Mouse (Mus musculus) intestine, embryonic 15.5 days (tissue): Measurements from ENCODE around the gene Rimbp3. TPM values are rescaled to one million over a fixed set of nuclear protein-coding genes. Genes with fewer than 3 reads are reported as not detected.
"Not testable (repeated sequence)": the region's sequence is repeated elsewhere in the genome, so short reads cannot be mapped to it uniquely, and the experiment has no call there.

Experiments used
- ATAC-seq: fragments of 200-750 bp; cut with Nextera tagmentation; 2 replicates; pipeline ENCODE4 v1.8.0; 2017; ENCODE audit warnings: moderate TSS enrichment, moderate library complexity
- H3K27ac ChIP-seq: fragments of 300-500 bp; sonication (generic); 2 replicates; pipeline ENCODE4 v1.5.1; 2015; ENCODE audit warnings: mild to moderate bottlenecking, inconsistent platforms
- H3K27me3 ChIP-seq: fragments of 300-500 bp; sonication (generic); replicated peaks from 2 replicates; pipeline ENCODE4 v1.6.1; 2015; ENCODE audit warnings: inconsistent platforms
- H3K36me3 ChIP-seq: fragments of 300-500 bp; sonication (generic); 2 replicates; pipeline ENCODE4 v1.6.1; 2015; ENCODE audit warnings: inconsistent platforms
- H3K4me1 ChIP-seq: fragments of 300-500 bp; sonication (generic); replicated peaks from 2 replicates; pipeline ENCODE4 v1.6.1; 2015; ENCODE audit warnings: inconsistent platforms
- H3K4me2 ChIP-seq: fragments of 300-500 bp; sonication (generic); replicated peaks from 2 replicates; pipeline ENCODE4 v1.6.1; 2015; ENCODE audit warnings: mild to moderate bottlenecking, inconsistent platforms
- H3K4me3 ChIP-seq: fragments of 300-500 bp; sonication (generic); replicated peaks from 2 replicates; pipeline ENCODE4 v1.5.1; 2015; ENCODE audit warnings: inconsistent platforms
- H3K9ac ChIP-seq: fragments of 300-500 bp; sonication (generic); 2 replicates; pipeline ENCODE4 v1.6.1; 2015; ENCODE audit warnings: inconsistent platforms
- H3K9me3 ChIP-seq: fragments of 300-500 bp; sonication (generic); 2 replicates; pipeline ENCODE4 v1.6.1; 2016; ENCODE audit warnings: inconsistent platforms
- WGBS: fragments of 180-500 bp; shearing (Covaris S2); methylation state at CpG from one replicate; pipeline ENCODE4 v1.1.7; 2015; 5-methylcytosine and 5-hydroxymethylcytosine counted together
- polyA plus RNA-seq: library from polyadenylated mRNA; unstranded; fragments of >200 nt; fragmentation: Nextera tagmentation; extraction: Ambion mirVana; gene quantifications from 2 replicates; pipeline ENCODE4 v1.2.1, GENCODE M21; 2015

Rimbp3 gene
- polyA plus RNA-seq, 1 experiment from 2014 or later = 0.67 TPM

GRCm38 (mm10) chr16:17225584-17225983 is 17.2 kb downstream of the Rimbp3 start:
- Histone ChIP-seq H3K4me1 (0 out of 2 replicates have a peak, but pooled peaks cover 3% of the 10 kb centered on the region), H3K9ac (no peak overlapping the region), H3K9me3 (no peaks in the 10 kb centered on the region), H3K27ac (no peak overlapping the region), H3K36me3 (no peaks in the 10 kb centered on the region), H3K4me2 (no peak overlapping the region), H3K27me3 (no peaks in the 10 kb centered on the region), H3K4me3 (no peak overlapping the region)
- ATAC-seq = peak; percentile 70
- WGBS = 74% methylated on average over 5 of the region's 5 CpGs

- H3K4me3 ChIP-seq = no peak overlapping the region
- no peak overlapping the region for H3K27ac ChIP-seq
- H3K27me3 ChIP-seq = no peaks in the 10 kb centered on the region
- H3K4me1 ChIP-seq = 0 out of 2 replicates have a peak, but pooled peaks cover 3% of the 10 kb centered on the region
- H3K9ac ChIP-seq = no peak overlapping the region
- H3K9me3 ChIP-seq = no peaks in the 10 kb centered on the region
- ATAC-seq = no peak
- no peaks in the 10 kb centered on the region for H3K36me3 ChIP-seq
- no peak overlapping the region for H3K4me2 ChIP-seq
These were observed 18.1 kb downstream of the Rimbp3 start for GRCm38 (mm10) chr16:17226496-17226895.

DNA sequence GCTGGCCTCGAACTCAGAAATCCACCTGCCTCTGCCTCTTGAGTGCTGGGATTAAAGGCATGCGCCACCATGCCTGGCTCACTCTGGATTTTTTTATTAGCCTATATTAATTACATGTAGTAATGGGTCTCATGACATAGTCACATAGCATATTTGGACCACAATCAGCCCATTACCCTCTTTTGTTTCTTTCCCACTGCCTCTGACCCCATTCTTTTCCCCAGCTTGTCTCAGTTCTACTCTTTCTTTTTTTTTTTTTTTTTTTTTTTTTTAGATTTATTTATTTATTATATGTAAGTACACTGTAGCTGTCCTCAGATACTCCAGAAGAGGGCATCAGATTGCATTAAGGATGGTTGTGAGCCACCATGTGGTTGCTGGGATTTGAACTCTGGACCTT is 23.1 kb downstream of the Rimbp3 start:
- 85% methylated on average over 2 of the region's 2 CpGs for WGBS

GRCm38 (mm10) chr16:17232794-17233701 is 24.6 kb downstream of the Rimbp3 start, which contains the start of gene Hic2:
Gene Hic2, plus strand, starts transcription at chr16:17233572.
- Histone ChIP-seq H3K36me3 (no peaks in the 10 kb centered on the region), H3K27ac (peak within 1 kb of the TSS; percentile 94), H3K9me3 (no peaks in the 10 kb centered on the region), H3K4me1 (peaks cover 35% of the 10 kb centered on the region), H3K4me3 (peak within 1 kb of the TSS; percentile 95), H3K9ac (peak within 1 kb of the TSS; percentile 92), H3K4me2 (peak within 1 kb of the TSS; percentile 95), H3K27me3 (no peaks in the 10 kb centered on the region)
- peak; percentile 98 for ATAC-seq
- 1% methylated on average over 59 of the region's 59 CpGs for WGBS

More for the DNA sequence above, 23.1 kb downstream of the Rimbp3 start:
- ATAC-seq, H3K27ac ChIP-seq, H3K9me3 ChIP-seq, H3K27me3 ChIP-seq, H3K9ac ChIP-seq, H3K4me2 ChIP-seq, H3K4me3 ChIP-seq, H3K36me3 ChIP-seq: not testable (repeated sequence)
- H3K4me1 ChIP-seq = peaks cover 28% of the 10 kb centered on the region

DNA sequence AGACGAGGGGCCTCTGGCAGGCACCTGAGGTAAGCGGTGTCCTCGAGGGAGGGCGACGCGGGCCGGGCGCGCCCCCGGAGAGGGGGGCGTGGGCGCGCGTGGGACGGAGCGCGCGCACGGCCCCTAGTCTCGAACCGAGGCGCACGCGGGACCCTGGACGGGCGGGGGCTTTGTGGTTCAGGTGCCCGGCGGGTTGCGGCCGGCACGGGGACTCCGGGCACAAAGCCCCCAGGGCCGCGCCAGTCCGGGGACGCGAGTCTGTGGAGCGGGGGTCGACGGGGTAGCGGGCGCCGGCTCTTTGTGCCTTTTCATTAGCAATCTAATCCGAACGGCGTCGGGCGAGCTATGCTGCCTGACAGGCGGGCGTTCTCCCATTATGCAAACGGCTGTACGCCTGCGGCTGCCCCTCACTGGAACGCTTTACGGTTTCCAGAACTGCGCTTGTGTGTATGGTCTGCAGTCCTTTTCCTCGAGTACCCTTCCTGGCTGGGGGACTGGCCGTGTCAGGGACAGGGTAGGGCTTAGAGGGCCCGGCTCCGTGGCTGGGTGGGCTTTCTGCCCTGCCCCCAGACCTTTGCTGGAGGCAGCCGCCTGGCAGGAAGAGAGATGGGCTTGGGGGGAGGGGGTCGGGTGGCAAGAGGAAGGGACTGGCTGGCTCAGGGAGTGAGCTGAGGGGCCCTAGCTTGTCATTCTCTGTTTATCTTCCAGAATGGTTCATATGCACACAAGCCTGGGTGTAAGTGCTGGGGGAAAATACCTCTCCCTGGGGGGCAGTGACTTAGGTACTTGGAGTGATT is 25.5 kb downstream of the Rimbp3 start:
- H3K9me3 ChIP-seq = no peaks in the 10 kb centered on the region
- ATAC-seq = peak; percentile 42

DNA sequence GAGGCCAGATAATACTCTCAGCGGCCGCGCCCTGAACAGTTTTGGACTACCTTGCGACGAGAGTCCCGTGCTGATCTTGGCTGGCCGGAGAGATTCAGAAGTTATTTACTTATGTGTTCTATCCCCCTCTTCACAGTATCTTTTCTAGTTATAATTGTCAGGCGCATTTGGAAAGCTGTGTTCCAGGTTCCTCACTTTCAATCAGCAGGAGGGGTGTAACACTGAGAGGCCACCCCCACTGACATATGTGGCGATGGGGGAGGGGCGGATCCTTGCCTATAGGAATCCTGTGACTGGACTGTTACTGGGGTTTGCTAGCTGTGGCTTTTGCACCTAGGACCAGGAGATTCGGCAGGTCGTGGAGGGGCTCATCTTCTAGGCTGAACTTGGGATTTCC is 26.1 kb downstream of the Rimbp3 start:
- Histone ChIP-seq H3K4me1 (peaks cover 47% of the 10 kb centered on the region), H3K36me3 (no peaks in the 10 kb centered on the region), H3K9ac (peak overlapping the region; percentile 92), H3K27ac (peak overlapping the region; percentile 94), H3K4me3 (peak overlapping the region; percentile 95), H3K4me2 (peak overlapping the region; percentile 95), H3K27me3 (no peaks in the 10 kb centered on the region), H3K9me3 (no peaks in the 10 kb centered on the region)
- 2% methylated on average over 12 of the region's 12 CpGs for WGBS
- 0 out of 2 replicates have a peak, but pooled peaks have one; percentile 18 for ATAC-seq

More for the DNA sequence above, 25.5 kb downstream of the Rimbp3 start:
- Histone ChIP-seq H3K27me3 (no peaks in the 10 kb centered on the region), H3K27ac (peak overlapping the region; percentile 94), H3K4me1 (peaks cover 41% of the 10 kb centered on the region), H3K4me2 (peak overlapping the region; percentile 95), H3K4me3 (peak overlapping the region; percentile 95), H3K9ac (peak overlapping the region; percentile 92), H3K36me3 (no peaks in the 10 kb centered on the region)
- under 1% methylated on average over 62 of the region's 62 CpGs for WGBS

DNA sequence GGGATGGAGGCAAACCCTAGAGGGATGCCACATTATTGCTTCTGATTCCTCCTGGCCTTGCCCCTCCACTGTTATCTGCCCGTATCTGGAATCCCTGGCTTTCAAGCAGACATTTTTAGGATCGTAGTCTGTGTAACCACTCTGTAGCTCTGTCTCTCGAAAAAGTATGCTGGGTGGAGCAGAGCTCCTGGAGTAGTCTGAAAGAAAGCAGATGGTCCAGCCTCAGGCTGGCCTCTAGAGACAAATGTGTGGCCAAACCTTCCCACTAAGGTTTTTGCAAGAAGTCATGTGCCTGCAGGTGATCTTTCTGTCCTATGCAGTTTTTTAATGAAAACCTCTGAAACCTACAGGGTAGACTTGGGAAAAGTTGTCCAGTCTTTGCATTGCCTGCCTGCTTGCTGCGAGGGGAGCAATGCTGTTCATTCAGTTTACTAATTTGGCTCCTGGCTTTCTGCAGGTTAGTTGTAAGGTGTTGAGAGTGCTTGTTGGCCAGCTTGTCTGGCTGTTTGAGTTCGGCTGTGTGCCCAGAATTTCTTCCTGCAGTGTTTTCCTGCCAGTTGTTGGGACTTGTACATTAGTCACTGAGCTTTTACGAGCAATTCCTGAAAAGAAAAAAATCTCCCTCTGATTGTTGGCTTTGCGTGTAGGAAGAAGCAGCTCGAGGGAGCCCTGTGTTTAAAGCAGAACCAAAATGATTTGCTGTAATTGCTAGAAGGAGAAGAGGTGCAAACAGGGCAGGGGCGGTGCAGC is 26.7 kb downstream of the Rimbp3 start:
- WGBS = 18% methylated on average over 9 of the region's 9 CpGs
- Histone ChIP-seq H3K36me3 (no peaks in the 10 kb centered on the region), H3K4me3 (peak overlapping the region; percentile 95), H3K27ac (peak overlapping the region; percentile 94), H3K27me3 (no peaks in the 10 kb centered on the region), H3K4me1 (peaks cover 52% of the 10 kb centered on the region), H3K4me2 (peak overlapping the region; percentile 95), H3K9me3 (no peaks in the 10 kb centered on the region), H3K9ac (peak overlapping the region; percentile 92)
- ATAC-seq = no peak

- 61% methylated on average over 3 of the region's 3 CpGs for WGBS
- H3K4me1 ChIP-seq = peaks cover 57% of the 10 kb centered on the region
These were observed 29.2 kb downstream of the Rimbp3 start for GRCm38 (mm10) chr16:17237634-17238033.

DNA sequence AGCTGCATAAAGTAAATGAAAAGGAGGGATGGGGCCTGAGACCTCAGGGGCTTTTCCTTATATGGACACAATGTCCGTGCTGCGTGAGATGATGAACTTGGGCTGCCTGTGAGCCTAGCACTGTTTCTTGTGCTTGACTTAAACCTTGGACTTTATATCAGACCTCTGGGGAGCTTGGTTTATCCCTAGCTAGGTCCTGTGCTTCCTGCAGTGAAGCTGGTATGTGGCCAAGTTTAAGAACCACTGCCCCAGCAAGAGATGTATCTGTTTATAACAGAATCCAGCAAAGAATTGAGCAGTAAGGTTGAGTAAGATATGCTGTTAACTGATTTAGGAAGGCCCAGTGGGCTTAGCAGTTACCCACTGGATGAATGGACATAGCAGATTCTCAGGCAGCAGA is 31.0 kb downstream of the Rimbp3 start:
- H3K9ac ChIP-seq = no peak overlapping the region
- H3K9me3 ChIP-seq = no peaks in the 10 kb centered on the region
- no peaks in the 10 kb centered on the region for H3K36me3 ChIP-seq
- WGBS = 31% methylated on average over 2 of the region's 2 CpGs
- 0 out of 2 replicates have a peak overlapping the region, but pooled peaks have one; percentile 3 for H3K4me2 ChIP-seq
- no peaks in the 10 kb centered on the region for H3K27me3 ChIP-seq
- H3K4me3 ChIP-seq = no peak overlapping the region
- no peak overlapping the region for H3K27ac ChIP-seq
- 0 out of 2 replicates have a peak, but pooled peaks have one; percentile 15 for ATAC-seq
- H3K4me1 ChIP-seq = peaks cover 57% of the 10 kb centered on the region

More at GRCm38 (mm10) chr16:17237634-17238033, 29.2 kb downstream of the Rimbp3 start:
- H3K9me3 ChIP-seq = no peaks in the 10 kb centered on the region
- no peaks in the 10 kb centered on the region for H3K27me3 ChIP-seq
- H3K4me2 ChIP-seq = no peak overlapping the region
- no peak overlapping the region for H3K27ac ChIP-seq
- ATAC-seq = no peak
- no peak overlapping the region for H3K4me3 ChIP-seq
- H3K36me3 ChIP-seq = no peaks in the 10 kb centered on the region
- no peak overlapping the region for H3K9ac ChIP-seq

DNA sequence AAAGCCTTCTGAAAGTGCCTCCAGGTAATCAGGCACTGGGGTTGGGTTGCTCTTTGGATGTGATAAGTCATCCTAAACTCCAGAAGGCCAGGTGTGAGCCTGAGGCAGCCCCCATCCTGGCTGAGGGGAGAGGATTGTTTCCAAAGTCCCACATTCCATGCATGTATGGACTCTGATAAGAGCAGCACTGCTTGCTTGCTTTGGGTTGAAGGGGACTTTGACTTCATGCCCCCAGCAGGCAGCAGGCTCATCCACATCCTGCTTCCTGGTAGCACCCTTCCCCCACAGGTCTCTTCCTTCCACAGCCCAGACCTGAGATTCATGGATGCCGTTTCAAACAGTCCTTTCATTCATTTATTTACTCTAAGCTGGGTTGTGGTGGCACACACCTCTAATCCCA is 35.3 kb downstream of the Rimbp3 start:
- ATAC-seq = peak; percentile 85
- H3K4me1 ChIP-seq = peaks cover 25% of the 10 kb centered on the region
- H3K27ac ChIP-seq = peak overlapping the region; percentile 48; the same call in 1 of the 2 replicates
- no peaks in the 10 kb centered on the region for H3K27me3 ChIP-seq
- 16% methylated on average over 1 of the region's 1 CpGs for WGBS
- no peak overlapping the region for H3K4me3 ChIP-seq
- peak overlapping the region; percentile 14; the same call in 1 of the 2 replicates for H3K4me2 ChIP-seq
- no peak overlapping the region for H3K9ac ChIP-seq
- no peaks in the 10 kb centered on the region for H3K36me3 ChIP-seq
- no peaks in the 10 kb centered on the region for H3K9me3 ChIP-seq

GRCm38 (mm10) chr16:17244996-17245395 is 36.6 kb downstream of the Rimbp3 start:
- Histone ChIP-seq H3K9ac (no peak overlapping the region), H3K36me3 (no peaks in the 10 kb centered on the region), H3K4me1 (peaks cover 19% of the 10 kb centered on the region), H3K4me2 (no peak overlapping the region), H3K9me3 (no peaks in the 10 kb centered on the region), H3K27ac (no peak overlapping the region), H3K4me3 (no peak overlapping the region), H3K27me3 (no peaks in the 10 kb centered on the region)
- ATAC-seq = no peak
- 68% methylated on average over 1 of the region's 1 CpGs for WGBS
